Mouse (Mus musculus): ENCODE measurements around the gene Vim.
"Not testable (repeated sequence)": the region's sequence is repeated elsewhere in the genome, so short reads cannot be mapped to it uniquely, and the experiment has no call there.

Gene Vim

DNA sequence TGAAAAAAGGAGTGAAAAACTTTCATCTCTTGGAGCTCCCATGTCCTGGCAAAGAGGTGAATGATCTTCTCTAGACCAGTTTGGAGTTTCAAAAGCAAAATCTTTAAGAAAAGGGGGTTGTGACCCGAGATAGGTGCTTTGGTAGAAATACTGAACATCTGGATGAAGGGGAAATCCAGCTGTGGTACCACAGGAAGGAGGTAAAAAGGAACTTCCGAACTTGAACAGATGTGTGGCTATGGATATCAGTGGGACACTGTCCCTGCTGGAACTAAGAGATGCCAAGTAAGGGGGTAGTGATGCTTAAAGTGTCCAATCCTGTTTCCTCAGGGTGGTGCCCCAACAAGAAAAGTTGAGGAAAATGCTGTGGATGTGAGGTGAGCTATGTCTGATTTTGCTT, 3.6 kb upstream of the Vim start:
- no peak for DNase-seq (ENCODE audit: low spot score)

DNA sequence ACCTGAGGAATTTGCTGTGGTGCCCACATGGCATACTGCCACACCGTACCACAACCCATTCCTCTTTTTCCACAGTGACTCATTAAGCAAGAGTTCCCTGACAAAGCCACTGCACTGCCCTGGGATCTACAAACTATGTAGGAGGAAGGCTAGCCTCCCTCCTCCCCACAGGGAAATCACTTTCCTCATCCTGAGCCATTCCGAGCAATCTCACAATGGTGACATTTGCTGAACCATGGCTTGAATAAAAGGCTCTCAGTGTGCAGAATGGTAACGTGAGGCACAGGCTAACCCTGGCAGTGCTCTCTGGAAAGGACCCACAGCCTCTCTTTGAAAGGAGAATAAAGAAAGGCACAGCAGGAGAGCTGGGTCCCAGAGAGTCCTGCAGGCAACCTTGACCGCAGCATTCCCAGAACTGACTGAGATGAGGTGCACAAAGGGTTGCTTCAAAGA, 1.6 kb upstream of the Vim start:
- DNase-seq (ENCODE audit: low spot score), result no peak

GRCm38 (mm10) chr2:13572647-13573407, 900 bp upstream of the Vim start:
- DNase-seq (ENCODE audit: low spot score), result no peak

- DNase-seq (ENCODE audit: low spot score), result peak; percentile 35
Measured at GRCm38 (mm10) chr2:13574066-13574800, 506 bp downstream of the Vim start.

DNA sequence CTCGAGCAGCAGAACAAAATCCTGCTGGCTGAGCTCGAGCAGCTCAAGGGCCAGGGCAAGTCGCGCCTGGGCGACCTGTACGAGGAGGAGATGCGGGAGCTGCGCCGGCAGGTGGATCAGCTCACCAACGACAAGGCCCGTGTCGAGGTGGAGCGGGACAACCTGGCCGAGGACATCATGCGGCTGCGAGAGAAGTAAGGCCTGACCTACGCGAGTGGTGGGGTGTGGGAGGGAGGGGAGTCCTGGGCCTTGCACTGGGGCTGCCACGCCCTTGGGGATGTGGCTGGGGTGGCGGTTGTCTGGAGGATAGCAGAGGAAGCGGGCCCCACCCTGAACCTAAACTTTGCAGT, 1.0 kb downstream of the Vim start:
- DNase-seq (ENCODE audit: low spot score), result peak; percentile 78

GRCm38 (mm10) chr2:13575287-13575801, 1.6 kb downstream of the Vim start:
- DNase-seq (ENCODE audit: low spot score), result peak; percentile 80

GRCm38 (mm10) chr2:13575926-13576325, 2.2 kb downstream of the Vim start:
- DNase-seq (ENCODE audit: low spot score), result no peak

DNA sequence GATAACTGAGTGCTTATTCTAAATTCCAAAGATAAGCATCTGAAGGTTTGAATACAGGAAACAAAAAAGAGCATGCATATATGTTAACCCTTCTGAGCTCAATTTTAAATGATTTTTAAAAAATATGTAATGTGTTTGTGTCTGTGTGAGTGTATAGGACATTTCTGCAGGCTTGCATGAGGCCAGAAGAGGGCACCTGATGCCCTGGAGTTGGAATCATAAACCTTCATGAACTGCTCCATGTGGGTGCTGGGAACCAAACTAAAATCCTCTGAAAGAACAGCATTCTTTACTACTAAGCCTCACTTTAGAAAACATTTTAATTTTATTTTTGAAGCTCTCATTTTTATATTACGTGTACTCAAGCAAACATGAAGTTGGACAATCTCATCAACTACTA, 3.7 kb downstream of the Vim start:
- no peak for DNase-seq (ENCODE audit: low spot score)

GRCm38 (mm10) chr2:13578473-13579152, 4.9 kb downstream of the Vim start:
- DNase-seq (ENCODE audit: low spot score), result no peak

GRCm38 (mm10) chr2:13579315-13579714, 5.6 kb downstream of the Vim start:
- no peak for DNase-seq (ENCODE audit: low spot score)

- peak; percentile 33 for DNase-seq (ENCODE audit: low spot score)
Measured at GRCm38 (mm10) chr2:13579991-13580390, 6.3 kb downstream of the Vim start.

DNA sequence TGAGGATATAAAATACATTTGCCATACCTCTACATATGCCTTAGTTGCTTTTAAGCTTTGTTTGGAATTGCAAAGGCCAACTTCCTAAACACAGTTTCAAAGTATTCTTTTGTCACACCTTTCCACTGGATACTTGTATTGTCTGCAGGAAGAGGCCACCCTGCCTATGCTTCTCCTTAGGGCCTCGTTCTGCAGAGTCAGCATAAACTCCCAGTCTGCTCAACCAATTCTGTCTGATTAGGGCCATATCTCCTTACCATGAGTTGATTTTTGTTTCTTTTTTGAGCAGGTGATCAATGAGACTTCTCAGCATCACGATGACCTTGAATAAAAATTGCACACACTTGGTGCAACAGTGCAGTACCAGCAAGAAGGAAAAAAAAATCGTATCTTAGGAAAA, 8.5 kb downstream of the Vim start:
- no peak for DNase-seq (ENCODE audit: low spot score)

- DNase-seq (ENCODE audit: low spot score), result not testable (repeated sequence)
Measured at GRCm38 (mm10) chr2:13583746-13584145, 10.0 kb downstream of the Vim start.

GRCm38 (mm10) chr2:13593328-13593727, 19.6 kb downstream of the Vim start:
- no peak for DNase-seq (ENCODE audit: low spot score)

- no peak for DNase-seq (ENCODE audit: low spot score)
Measured at GRCm38 (mm10) chr2:13596965-13597656, 23.4 kb downstream of the Vim start.

DNA sequence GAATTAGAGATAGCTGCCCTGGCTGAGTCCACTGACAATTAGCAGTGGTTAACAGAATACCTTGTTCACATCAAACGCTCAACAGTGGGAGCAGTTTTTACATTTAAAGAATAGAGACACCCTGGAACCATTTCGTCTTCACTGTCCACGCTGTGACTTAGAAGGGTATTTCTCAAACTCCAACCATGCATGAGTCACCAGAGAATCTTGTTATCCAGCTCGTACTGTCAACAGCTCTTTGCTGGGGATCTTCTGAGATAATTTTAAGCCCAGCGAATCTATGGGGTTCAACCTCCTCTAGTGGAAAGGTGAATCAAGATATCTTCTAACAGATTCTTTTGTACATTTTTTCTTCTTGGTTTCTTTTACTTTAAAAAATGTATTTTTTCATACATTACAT, 24.4 kb downstream of the Vim start:
- no peak for DNase-seq (ENCODE audit: low spot score)

- no peak for DNase-seq (ENCODE audit: low spot score)
Measured at GRCm38 (mm10) chr2:13603093-13603492, 29.4 kb downstream of the Vim start.

- DNase-seq (ENCODE audit: low spot score), result not testable (repeated sequence)
Measured at GRCm38 (mm10) chr2:13603636-13604035, 29.9 kb downstream of the Vim start.

- no peak for DNase-seq (ENCODE audit: low spot score)
Measured at GRCm38 (mm10) chr2:13630136-13630832, 56.6 kb downstream of the Vim start.

Data from T-cell, adult 2 months (primary cell).